Mouse (Mus musculus) kidney, adult 2 months (tissue): ENCODE results near the gene Rad9a.

Source experiments
- CTCF ChIP-seq: fragments of 200-500 bp; conservative IDR thresholded peaks from 2 replicates; pipeline ENCODE4 v1.5.1; 2011; ENCODE audit warnings: low read depth, mild to moderate bottlenecking, control low read depth, low read length, moderate library complexity, mixed read lengths; ENCODE audit not compliant: insufficient read depth, insufficient read length
- POLR2A ChIP-seq: fragments of 200-500 bp; IDR thresholded peaks from one replicate; pipeline ENCODE4 v1.6.1; 2011; ENCODE audit warnings: low read depth, low read length, control low read depth

- no peak for TF ChIP-seq POLR2A
- no peak for TF ChIP-seq CTCF
These were observed 7.3 kb downstream of the Rad9a start for GRCm38 (mm10) chr19:4194021-4194724.
